Mouse (Mus musculus): ENCODE measurements around the gene Gimap9. TPM values are rescaled to one million over a fixed set of nuclear protein-coding genes. Genes with fewer than 3 reads are reported as not detected.
"Not testable (repeated sequence)": the region's sequence is repeated elsewhere in the genome, so short reads cannot be mapped to it uniquely, and the experiment has no call there.

Gimap9 gene
- polyA plus RNA-seq, 1 experiment from 2014 or later, result 14.2 TPM

DNA sequence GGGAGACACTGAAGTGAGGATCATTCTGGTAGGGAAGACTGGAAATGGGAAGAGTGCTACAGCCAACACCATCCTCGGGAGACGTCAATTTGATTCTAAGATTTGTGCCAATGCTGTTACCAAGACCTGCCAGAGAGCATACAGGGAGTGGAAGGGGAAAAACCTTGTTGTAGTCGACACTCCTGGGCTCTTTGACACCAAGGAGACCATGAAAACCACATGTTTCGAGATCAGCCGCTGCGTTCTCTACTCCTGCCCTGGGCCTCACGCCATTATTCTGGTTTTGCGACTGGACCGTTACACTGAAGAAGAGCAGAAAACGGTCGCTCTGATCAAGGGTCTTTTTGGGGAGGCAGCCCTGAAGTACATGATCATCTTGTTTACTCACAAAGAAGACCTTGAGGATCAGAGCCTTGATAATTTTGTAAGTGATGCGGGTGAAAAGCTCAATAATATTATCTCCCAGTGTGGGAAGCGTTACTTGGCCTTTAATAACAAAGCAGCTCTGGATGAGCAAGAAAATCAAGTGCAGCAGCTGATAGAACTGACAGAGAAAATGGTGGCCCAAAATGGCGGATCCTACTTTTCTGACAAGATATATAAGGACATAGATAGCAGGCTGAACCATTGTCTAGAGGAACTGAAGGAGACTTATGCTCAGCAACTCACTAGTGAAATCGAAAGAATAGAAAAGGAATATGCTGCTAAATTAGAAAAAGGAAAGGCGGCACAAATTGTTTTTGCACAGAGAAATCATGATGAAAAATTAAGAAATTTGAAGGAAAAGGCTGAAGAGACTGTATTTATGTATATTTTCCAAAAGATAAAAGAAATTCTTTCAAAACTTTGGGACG is 1.8 kb downstream of the Gimap9 start:
- ATAC-seq (no peak), DNase-seq (ENCODE audit: low spot score) (no peak)
- no peaks in the 10 kb centered on the region for H3K27me3 ChIP-seq (replicated peaks; ENCODE audit: insufficient read depth, low read length)
- no peak overlapping the region for H3K27ac ChIP-seq (ENCODE audit: low read length)
- TF ChIP-seq EP300 (IDR thresholded peaks at IDR 0.05) (no peak), CTCF (IDR thresholded peaks at IDR 0.05) (no peak)
- no peak overlapping the region for H3K4me3 ChIP-seq (ENCODE audit: low read depth, low read length)
- H3K9ac ChIP-seq (replicated peaks; ENCODE audit: low read depth), result no peak overlapping the region
- H3K9me3 ChIP-seq (ENCODE audit: low read length), result no peaks in the 10 kb centered on the region
- H3K4me2 ChIP-seq (replicated peaks; ENCODE audit: low read depth, low read length), result no peak overlapping the region
- no peaks in the 10 kb centered on the region for H3K36me3 ChIP-seq (ENCODE audit: insufficient read depth, low read length)
- no peaks in the 10 kb centered on the region for H3K4me1 ChIP-seq (ENCODE audit: insufficient read depth, low read depth, low read length)
- WGBS, result 90% methylated on average over 17 of the region's 17 CpGs

DNA sequence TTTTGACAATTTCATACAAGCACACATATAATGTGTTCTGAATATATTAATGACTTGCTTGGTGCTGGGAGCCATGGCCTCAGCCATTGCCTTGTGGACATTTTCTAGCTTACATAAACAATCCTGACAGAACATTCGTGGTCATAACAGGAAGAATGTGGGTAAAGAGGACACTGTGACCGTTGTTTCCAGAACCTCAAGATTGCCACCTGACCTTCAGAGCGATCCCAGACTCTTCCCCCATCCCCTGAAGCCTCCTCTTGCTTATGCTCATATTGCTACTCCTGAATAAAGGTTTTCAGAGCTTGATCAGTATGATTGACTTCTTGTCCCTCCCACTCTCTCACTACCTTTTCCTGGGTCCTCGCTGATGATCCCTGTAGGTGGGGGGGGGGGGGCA is 2.5 kb downstream of the Gimap9 start:
- no peak overlapping the region for H3K4me2 ChIP-seq (replicated peaks; ENCODE audit: low read depth, low read length)
- WGBS, result 64% methylated on average over 4 of the region's 4 CpGs
- H3K27ac ChIP-seq (ENCODE audit: low read length), result no peak overlapping the region
- ATAC-seq, result no peak
- no peaks in the 10 kb centered on the region for H3K27me3 ChIP-seq (replicated peaks; ENCODE audit: insufficient read depth, low read length)
- H3K36me3 ChIP-seq (ENCODE audit: insufficient read depth, low read length), result no peaks in the 10 kb centered on the region
- no peaks in the 10 kb centered on the region for H3K9me3 ChIP-seq (ENCODE audit: low read length)
- H3K9ac ChIP-seq (replicated peaks; ENCODE audit: low read depth), result no peak overlapping the region
- TF ChIP-seq EP300 (IDR thresholded peaks at IDR 0.05), result no peak
- no peak for TF ChIP-seq CTCF (IDR thresholded peaks at IDR 0.05)
- H3K4me1 ChIP-seq (ENCODE audit: insufficient read depth, low read depth, low read length), result no peaks in the 10 kb centered on the region
- no peak for DNase-seq (ENCODE audit: low spot score)
- no peak overlapping the region for H3K4me3 ChIP-seq (ENCODE audit: low read depth, low read length)

DNA sequence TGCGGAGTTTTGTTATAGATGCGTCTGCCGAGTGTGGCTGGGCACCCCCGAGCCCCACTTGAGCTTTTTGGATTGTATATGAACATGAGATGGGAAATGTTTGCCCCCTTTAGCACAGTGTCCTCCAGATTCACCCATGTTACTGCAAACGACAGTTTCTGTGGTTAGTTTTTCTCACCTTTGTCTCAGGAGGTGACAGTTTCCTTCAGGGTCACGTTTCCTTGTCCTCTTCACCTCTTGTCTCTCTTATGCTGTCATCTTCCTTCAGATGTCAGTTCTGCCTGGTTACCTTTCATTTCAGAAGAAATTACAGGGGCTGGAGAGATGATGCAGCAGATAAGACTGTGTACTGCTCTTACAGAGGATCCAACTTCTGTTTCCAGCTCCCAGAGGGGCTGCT is 3.8 kb downstream of the Gimap9 start:
- WGBS, result 64% methylated on average over 6 of the region's 6 CpGs
- DNase-seq (ENCODE audit: low spot score) (no peak), ATAC-seq (no peak)
- H3K9ac ChIP-seq (replicated peaks; ENCODE audit: low read depth), result no peak overlapping the region
- no peaks in the 10 kb centered on the region for H3K9me3 ChIP-seq (ENCODE audit: low read length)
- no peak overlapping the region for H3K27ac ChIP-seq (ENCODE audit: low read length)
- TF ChIP-seq EP300 (IDR thresholded peaks at IDR 0.05), result no peak
- no peak for TF ChIP-seq CTCF (IDR thresholded peaks at IDR 0.05)
- H3K36me3 ChIP-seq (ENCODE audit: insufficient read depth, low read length), result no peaks in the 10 kb centered on the region
- no peak overlapping the region for H3K4me3 ChIP-seq (ENCODE audit: low read depth, low read length)
- no peaks in the 10 kb centered on the region for H3K4me1 ChIP-seq (ENCODE audit: insufficient read depth, low read depth, low read length)
- no peak overlapping the region for H3K4me2 ChIP-seq (replicated peaks; ENCODE audit: low read depth, low read length)
- no peaks in the 10 kb centered on the region for H3K27me3 ChIP-seq (replicated peaks; ENCODE audit: insufficient read depth, low read length)

DNA sequence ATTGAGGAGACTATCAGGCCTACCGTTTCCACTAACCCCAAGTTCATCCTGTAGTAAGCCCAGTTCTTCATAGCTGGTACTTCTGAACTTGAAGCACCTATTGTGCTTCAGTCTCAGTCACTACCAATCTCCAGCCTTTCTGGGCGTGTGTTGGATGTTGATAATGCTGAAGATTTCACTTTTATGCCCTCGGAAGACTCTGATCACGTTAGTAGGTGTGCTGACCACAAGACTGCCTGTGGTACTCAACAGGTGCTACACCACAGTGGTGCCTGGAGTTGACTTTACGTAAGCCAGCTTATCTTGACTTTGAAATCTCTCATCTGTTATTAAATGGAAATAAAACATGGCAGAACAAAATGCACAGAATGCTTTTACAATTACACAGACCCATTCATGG is 4.5 kb downstream of the Gimap9 start:
- Histone ChIP-seq H3K27ac (ENCODE audit: low read length) (no peak overlapping the region), H3K36me3 (ENCODE audit: insufficient read depth, low read length) (no peaks in the 10 kb centered on the region), H3K9me3 (ENCODE audit: low read length) (no peaks in the 10 kb centered on the region), H3K4me1 (ENCODE audit: insufficient read depth, low read depth, low read length) (no peaks in the 10 kb centered on the region), H3K4me2 (replicated peaks; ENCODE audit: low read depth, low read length) (no peak overlapping the region), H3K4me3 (ENCODE audit: low read depth, low read length) (no peak overlapping the region), H3K9ac (replicated peaks; ENCODE audit: low read depth) (no peak overlapping the region), H3K27me3 (replicated peaks; ENCODE audit: insufficient read depth, low read length) (no peaks in the 10 kb centered on the region)
- ATAC-seq, result no peak
- TF ChIP-seq EP300 (IDR thresholded peaks at IDR 0.05), result no peak
- TF ChIP-seq CTCF (IDR thresholded peaks at IDR 0.05), result no peak
- DNase-seq (ENCODE audit: low spot score), result no peak
- 71% methylated on average over 5 of the region's 5 CpGs for WGBS

DNA sequence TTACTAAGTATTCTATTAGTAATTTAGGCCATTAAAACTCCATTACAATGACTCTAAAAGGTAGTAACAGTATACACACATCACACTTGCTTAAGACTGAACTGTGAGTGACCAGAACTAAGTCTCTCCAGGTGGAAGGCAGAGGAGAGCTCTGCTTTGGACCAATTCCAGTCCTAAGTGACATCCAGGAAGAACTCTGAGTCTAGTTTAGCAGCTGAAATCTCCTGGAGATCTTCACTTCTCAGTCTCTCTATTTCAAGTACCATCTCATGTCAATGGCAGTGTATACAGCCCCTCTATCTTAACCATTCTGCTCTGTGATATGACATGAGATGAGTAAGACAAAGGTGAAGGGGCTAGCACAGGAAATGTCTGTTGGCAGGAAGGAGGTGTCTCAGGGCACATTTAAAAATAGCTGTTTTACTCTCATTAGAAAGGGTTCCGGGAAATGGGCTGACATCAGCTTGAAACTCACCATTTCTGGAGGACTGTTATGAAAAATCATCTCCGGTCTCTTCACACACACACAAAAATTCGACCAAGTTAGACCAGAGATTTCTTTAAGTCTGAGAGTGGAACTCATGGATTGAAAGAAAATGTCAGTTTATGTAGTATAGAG is 5.7 kb downstream of the Gimap9 start:
- TF ChIP-seq CTCF (IDR thresholded peaks at IDR 0.05) (no peak), EP300 (IDR thresholded peaks at IDR 0.05) (peak; percentile 72)
- no peaks in the 10 kb centered on the region for H3K9me3 ChIP-seq (ENCODE audit: low read length)
- H3K36me3 ChIP-seq (ENCODE audit: insufficient read depth, low read length), result no peaks in the 10 kb centered on the region
- DNase-seq (ENCODE audit: low spot score), result no peak
- no peaks in the 10 kb centered on the region for H3K27me3 ChIP-seq (replicated peaks; ENCODE audit: insufficient read depth, low read length)
- H3K4me2 ChIP-seq (replicated peaks; ENCODE audit: low read depth, low read length), result no peak overlapping the region
- no peaks in the 10 kb centered on the region for H3K4me1 ChIP-seq (ENCODE audit: insufficient read depth, low read depth, low read length)
- no peak overlapping the region for H3K9ac ChIP-seq (replicated peaks; ENCODE audit: low read depth)
- H3K27ac ChIP-seq (ENCODE audit: low read length), result no peak overlapping the region
- no peak for ATAC-seq
- H3K4me3 ChIP-seq (ENCODE audit: low read depth, low read length), result no peak overlapping the region
- WGBS, result 50% methylated on average over 3 of the region's 3 CpGs

DNA sequence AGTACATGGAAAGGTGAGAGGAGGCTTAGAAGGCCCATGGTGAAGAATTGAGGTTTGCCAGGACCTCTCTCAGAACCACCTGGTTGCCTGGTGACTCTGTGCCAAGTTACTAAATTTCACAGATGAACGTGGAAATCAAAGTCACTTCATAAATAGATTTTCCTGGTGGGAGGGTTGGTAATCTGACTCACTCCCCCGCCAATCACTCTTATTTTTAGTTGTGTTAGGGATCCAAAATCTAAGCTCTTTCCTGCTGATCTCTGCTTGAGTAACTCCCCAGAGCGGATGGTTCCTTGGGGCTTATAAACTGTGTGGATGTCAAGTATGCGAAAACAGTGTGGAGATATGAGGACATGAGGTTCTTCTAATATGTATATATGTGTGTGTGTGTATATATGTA is 6.3 kb downstream of the Gimap9 start:
- Histone ChIP-seq H3K4me2 (replicated peaks; ENCODE audit: low read depth, low read length) (no peak overlapping the region), H3K4me1 (ENCODE audit: insufficient read depth, low read depth, low read length) (no peaks in the 10 kb centered on the region), H3K36me3 (ENCODE audit: insufficient read depth, low read length) (no peaks in the 10 kb centered on the region), H3K9me3 (ENCODE audit: low read length) (no peaks in the 10 kb centered on the region), H3K9ac (replicated peaks; ENCODE audit: low read depth) (no peak overlapping the region), H3K27ac (ENCODE audit: low read length) (no peak overlapping the region), H3K27me3 (replicated peaks; ENCODE audit: insufficient read depth, low read length) (no peaks in the 10 kb centered on the region), H3K4me3 (ENCODE audit: low read depth, low read length) (no peak overlapping the region)
- DNase-seq (ENCODE audit: low spot score) (no peak), ATAC-seq (no peak)
- 74% methylated on average over 4 of the region's 4 CpGs for WGBS
- TF ChIP-seq EP300 (IDR thresholded peaks at IDR 0.05), result no peak
- TF ChIP-seq CTCF (IDR thresholded peaks at IDR 0.05), result no peak

DNA sequence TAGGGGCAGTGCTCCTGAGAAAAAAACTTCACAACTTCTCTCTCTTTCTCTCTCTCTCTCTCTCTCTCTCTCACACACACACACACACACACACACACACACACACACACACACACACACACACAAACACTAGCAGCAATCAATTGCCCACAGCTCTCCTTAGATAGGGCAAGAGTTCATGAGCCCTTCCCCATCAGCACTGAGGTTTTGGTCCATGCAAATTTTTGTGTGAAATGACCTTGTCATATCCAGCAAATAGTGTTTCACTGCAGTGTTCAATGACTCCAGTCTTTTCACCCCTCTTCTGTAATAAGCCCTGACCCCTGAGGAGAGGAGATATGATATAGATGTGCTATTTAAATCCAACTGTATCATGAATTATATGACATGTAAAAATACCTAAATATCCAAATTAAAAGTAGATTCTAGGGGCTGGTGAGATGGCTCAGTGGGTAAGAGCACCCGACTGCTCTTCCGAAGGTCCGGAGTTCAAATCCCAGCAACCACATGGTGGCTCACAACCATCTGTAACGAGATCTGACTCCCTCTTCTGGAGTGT is 7.4 kb downstream of the Gimap9 start:
- H3K27ac ChIP-seq (ENCODE audit: low read length); DNase-seq (ENCODE audit: low spot score); H3K36me3 ChIP-seq (ENCODE audit: insufficient read depth, low read length); H3K4me3 ChIP-seq (ENCODE audit: low read depth, low read length); H3K9me3 ChIP-seq (ENCODE audit: low read length); H3K9ac ChIP-seq (replicated peaks; ENCODE audit: low read depth); H3K4me1 ChIP-seq (ENCODE audit: insufficient read depth, low read depth, low read length); ATAC-seq; H3K27me3 ChIP-seq (replicated peaks; ENCODE audit: insufficient read depth, low read length); H3K4me2 ChIP-seq (replicated peaks; ENCODE audit: low read depth, low read length): not testable (repeated sequence)
- WGBS, result 98% methylated on average over 3 of the region's 4 CpGs

Measured in lung, postnatal 0 days (tissue).